Mouse (Mus musculus): ENCODE results near the gene Trip13. TPM values are rescaled to one million over a fixed set of nuclear protein-coding genes. Genes with fewer than 3 reads are reported as not detected.

Trip13 gene
- total RNA-seq (2021) = under 1 TPM in 1 of 2 experiments, not detected in 1; 0.13 TPM
- long read RNA-seq, experiment 1 = 0 reads
- long read RNA-seq, experiment 2 = 0 reads

DNA sequence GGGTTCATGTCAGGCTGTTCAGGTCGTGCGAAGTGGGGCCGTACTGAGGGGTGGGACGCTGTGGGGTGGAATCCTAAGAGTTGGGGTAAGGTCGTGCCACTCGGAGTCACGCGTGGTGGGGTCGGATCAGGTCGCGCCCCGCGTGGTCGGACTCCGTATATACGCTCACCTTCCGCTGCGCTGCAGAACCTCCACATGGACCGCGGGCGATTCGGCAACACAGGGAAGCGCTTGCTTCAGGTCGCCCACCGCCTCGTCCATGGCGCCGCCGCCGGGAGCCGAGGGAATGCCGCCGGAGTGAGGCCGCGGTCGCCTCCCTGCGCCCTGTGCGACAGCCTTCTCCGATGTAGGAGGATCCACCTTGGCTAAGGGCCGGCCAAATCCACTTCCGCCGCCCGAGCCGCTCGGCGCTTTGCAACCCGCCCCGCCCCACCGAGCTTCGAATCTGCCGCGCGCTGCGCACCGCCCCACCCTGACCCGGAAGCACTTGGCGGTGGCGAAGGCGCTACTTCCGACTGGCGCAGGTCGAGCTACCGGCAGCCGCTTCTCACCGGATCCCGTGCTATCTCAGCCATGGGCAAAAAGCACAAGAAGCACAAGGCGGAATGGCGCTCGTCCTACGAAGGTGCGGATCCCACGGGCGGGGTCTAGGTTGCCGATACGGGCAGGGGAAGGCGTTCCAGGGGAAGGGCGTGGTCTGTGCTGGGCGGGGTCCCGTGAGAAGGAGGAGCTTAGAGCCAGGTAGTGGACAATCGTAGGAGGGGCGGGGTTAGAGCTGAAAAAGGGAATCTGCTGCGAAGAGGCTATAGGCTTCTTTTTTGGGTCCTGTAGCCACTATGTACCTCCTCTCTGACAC is at the start of gene Trip13, which contains the start of gene Brd9:
TSS of gene Trip13 (minus strand) at position 464 of the 856 bp plus-strand sequence.
TSS of gene Brd9 (plus strand) at position 491 of the 856 bp plus-strand sequence.
- intact Hi-C loops (cut with DNase I) = no loop called here
- DNase-seq = peak; percentile 88 to 90

DNA sequence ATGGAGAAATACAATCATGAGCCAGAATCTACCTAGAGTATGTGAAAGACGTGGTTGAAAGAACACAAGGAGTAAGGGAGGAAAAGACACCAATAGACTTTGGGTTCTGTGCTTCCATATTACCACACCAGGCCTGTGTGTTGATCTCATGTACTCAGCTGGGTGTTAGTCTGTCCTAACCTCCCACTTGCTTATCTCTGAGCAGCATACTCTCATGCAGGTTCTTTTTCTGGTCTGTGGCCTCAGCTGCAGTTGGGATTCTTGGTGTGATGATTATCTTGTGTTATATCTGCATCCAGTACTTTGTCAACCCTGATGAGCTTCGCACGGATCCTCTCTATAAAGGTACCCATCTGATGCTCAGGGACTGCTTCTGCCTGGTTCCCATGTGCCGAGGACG is 39.4 kb upstream of the Trip13 start:
- intact Hi-C loops (cut with DNase I) = no loop called here

DNA sequence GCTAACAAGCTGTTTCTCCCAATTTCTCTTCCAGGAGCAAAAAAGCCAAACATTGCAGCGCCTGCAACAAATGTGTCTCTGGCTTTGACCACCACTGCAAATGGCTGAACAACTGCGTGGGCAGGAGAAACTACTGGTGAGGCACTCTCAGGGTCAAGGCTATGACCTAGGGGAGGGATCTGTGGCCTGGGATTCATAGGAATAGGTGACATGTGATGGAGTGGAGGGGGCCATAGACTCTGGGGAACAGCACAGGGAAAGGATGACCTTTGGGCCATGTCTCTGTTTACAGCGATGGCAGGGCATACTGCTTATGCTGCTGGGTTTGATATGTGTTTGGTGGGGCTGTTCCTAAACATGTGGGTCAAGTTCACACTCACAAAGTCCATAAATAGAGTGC is 36.9 kb upstream of the Trip13 start:
- DNase-seq = no peak
- intact Hi-C loops (cut with DNase I) = no loop called here

More for the DNA sequence above, 39.4 kb upstream of the Trip13 start:
- no peak for DNase-seq

DNA sequence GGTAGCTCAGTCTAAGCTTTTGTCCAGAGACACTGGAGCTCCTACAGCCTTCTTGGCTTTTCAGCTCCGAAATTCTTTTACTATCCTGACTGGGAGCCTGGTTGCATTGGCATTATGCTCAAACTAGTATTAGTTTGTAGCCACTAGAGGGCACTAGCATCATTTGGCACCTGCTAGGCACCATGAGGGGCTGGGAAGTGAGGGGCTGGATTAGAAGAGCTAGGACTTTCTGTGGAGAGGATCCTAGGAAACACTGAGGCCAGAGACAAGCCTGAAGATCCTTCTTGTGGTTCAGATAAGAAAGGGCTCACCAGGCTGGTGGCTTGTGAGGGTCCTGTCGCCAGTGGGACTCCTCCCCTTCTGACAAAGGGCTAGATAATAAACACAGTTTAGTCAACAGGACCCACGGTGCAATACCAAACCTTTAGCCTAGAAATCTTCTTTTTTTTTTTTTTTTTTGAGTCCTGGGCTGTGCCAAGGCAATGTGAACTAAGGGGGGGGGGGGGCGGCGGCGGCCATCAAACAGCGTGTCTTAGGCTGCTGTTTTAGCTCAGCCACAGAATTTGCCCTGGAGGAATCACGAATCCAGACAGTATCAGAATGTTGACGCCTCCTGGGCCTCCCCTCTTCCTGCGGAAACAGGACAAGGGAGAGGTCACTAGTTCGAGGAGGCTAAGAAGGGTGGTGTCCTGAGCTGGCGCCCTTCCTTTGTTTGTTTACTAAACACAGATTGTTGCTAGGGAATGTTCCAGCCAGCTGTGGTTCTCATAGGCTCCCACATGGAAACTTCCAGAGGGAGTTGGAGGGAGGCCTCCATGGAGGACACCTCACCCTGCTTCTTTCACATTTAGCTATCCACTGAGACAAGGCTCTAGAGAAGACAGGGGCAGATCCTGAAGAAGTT is 33.2 kb upstream of the Trip13 start:
- intact Hi-C loops (cut with DNase I) = loop anchor here (1.0 kb wide), 1 partner anchor 56 kb away; no protein-coding TSS in a partner anchor

DNA sequence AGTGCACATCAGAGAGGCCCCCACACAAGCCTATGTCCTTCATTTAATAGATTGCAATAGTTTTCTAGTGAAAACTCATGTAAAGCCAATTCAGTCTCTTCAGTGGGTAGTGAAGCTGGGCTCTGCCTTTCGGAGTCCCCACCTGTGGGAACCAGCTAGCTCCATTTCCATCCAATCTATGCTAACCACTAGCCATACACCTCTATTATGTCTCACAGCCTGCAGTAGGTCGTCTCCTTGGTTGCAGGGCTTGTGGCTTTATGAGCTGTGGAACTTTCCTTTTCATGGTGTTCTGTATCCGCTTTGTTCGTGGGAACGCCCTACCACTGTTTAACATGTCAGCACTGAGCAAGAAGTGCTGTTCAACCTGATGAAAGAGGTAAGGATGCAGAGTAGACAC is 26.0 kb upstream of the Trip13 start, which contains the start of gene Zdhhc11:
TSS of gene Zdhhc11 (plus strand) at position 301 of the 400 bp plus-strand sequence.
- no peak for DNase-seq
- intact Hi-C loops (cut with DNase I) = loop anchor here (10.0 kb wide), 1 partner anchor 341 kb away; no protein-coding TSS in a partner anchor

More for the DNA sequence above, 33.2 kb upstream of the Trip13 start:
- peak; percentile 57 to 58 for DNase-seq

DNA sequence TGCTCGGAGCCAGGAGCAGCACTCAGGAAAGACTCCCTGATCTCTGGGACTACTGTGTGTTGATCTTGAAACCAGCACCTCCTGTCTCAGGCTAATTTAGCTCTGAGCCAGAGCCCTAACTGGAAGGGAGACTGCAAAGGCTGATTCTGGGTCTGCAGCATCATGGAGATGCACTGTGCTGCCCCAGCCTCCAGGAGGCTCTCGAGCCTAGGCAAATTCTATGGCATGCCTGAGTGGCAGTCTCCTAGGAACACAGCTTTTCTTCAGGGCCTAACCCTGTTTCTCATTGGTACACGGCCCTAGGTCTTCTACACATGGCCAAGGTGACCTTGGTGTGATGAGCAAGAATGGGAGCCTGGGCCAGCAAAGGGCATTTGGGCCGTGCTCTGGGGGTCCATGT is 23.6 kb upstream of the Trip13 start:
- intact Hi-C loops (cut with DNase I) = loop anchor here (10.0 kb wide), 1 partner anchor 344 kb away; no protein-coding TSS in a partner anchor
- no peak for DNase-seq

DNA sequence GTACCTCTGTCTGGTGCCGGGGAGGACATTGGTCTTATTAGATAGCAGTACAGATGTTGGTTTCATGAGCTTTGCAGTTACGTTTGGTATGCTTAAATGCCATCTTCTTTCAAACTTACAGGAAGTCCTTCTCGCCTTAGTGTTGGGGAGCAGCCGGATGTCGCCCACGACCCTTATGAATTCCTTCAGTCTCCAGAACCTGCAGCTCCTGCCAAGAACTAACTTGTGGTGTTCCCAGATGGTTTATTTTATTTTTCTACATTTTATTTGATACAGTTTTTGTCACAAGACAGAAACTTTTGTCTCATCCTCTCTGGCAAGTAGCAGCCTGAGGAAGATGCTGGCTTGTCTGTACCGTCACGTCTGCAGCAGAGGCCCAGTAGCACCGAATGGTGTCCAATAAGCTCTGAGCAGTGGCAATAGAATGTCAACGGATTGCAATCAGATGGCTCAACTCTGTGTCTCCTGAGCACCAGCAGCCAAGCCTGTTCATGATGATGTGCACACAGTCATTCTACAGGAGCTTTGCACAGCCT is 22.6 kb upstream of the Trip13 start:
- DNase-seq = no peak
- intact Hi-C loops (cut with DNase I) = loop anchor here (10.0 kb wide), 1 partner anchor 345 kb away; no protein-coding TSS in a partner anchor

DNA sequence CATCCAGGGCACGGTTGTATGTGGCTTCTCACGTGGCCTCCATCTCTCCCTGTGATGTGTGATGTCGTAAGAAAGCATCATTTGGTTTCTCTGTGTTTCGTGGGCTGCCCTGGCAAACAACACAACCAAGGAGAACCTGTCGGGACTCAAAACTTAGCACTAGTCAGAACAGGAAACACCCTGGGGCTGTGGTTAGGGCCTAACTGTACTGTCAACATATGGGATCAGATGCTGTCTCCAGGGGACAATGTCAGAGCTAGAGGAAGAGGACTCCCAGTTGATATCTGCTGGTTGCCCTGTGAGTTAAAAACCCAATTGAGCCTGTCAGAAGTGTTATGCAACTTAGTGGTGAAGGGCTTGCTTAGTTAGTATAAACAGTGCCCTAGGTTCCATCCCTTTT is 17.9 kb upstream of the Trip13 start:
- no peak for DNase-seq
- intact Hi-C loops (cut with DNase I) = no loop called here

DNA sequence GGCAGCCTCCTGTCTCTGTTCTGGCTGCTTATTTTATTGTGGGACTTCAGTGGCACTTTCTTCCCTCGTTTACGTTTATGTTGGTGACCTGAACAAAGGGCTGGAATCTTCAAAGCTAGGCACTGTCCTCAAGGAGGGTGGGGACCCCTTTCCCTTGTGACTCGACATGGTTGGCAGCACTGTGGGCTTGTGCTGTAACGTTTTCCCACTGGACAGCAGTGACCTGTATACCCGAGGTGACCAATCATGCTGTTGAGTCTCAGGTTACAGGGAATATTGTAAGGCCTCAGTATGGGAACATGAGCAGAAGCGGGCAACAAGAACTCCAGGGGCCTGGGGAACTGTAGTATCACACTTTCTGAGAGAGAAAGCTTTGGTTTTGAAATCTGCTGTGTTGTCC is 17.1 kb upstream of the Trip13 start:
- intact Hi-C loops (cut with DNase I) = no loop called here

DNA sequence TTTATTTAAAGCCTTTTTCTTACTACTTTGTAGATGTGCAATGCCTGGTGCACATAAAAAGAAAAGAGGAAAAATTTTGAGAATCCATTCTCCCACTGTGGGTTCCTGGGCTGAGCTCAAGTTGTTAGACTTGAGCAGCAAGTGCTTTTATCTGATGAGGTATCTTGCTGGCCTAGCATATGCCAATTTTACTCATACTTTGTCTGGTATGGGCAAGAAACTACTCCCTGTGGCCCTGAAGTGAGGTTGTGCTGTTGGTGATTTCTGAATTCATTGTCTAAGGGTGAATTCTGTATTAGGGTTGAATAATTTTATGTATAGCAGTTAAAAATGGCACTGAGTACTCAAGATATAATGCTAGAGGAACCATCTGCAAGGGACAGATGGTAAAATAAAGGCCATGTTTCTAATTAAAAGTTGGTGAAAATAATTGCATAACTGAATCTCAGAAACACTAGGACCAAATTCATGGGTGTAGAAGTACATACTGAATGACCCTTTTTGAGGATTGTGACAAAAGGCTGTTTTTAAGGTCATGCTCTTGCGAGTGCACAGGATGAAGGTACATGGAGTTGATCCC is 16.1 kb upstream of the Trip13 start:
- intact Hi-C loops (cut with DNase I) = no loop called here
- DNase-seq = no peak

More for the DNA sequence above, 17.1 kb upstream of the Trip13 start:
- DNase-seq = no peak

DNA sequence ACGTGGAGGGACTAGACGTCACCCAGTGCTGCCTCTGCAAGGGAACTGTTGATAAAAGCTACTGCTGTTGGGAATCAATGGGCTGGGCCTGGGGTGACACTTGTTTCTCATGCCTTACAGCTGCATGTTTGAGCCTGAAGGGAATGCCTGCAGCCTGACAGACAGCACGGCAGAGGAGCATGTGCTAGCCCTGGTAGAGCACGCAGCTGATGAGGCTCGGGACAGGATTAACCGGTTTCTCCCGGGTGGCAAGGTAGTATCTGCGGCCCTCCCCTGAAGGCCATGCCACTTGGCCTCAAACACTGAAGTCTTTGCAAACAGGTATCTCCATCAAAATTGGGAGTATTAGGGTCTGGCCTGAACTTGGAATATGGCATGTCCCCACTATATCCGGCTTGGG is 7.0 kb upstream of the Trip13 start:
- intact Hi-C loops (cut with DNase I) = loop anchor here (1.0 kb wide), 1 partner anchor 20 kb away; no protein-coding TSS in a partner anchor
- DNase-seq = no peak

DNA sequence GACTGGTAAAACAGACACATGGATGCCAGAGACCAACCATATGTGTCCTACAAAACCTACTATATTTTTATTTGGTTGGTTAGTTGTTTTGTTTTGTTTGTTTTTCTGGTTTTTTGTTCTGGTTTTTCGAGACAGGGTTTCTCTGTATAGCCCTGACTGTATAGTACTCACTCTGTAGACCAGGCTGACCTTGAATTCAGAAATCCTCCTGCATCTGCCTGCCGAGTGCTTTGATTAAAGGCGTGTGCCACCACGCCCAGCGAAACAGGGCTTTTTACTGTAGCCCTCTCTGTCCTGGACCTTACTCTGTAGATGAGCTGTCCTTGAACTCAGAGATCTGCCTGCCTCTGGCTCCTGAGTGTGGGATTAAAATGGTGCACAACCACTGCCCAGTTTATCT is 1.5 kb upstream of the Trip13 start:
- intact Hi-C loops (cut with DNase I) = no loop called here
- no peak for DNase-seq

DNA sequence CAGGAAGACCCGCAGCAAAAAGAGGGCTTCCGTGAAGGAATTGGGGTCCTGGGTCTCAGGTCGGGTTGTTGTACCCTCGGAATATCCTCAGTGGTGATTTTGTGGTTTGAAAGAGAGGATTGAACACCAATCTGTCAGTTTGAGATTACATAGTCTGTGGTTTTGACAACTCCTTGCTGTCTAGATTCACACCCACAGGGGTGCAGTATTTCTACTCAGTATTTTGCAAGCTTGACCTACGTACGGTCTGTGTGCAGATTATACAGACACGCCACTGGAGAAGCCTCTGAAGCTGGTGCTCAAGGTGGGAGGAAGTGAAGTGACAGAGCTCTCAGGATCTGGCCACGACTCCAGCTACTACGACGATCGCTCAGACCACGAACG is 585 bp upstream of the Trip13 start:
- no peak for DNase-seq
- intact Hi-C loops (cut with DNase I) = no loop called here

DNA sequence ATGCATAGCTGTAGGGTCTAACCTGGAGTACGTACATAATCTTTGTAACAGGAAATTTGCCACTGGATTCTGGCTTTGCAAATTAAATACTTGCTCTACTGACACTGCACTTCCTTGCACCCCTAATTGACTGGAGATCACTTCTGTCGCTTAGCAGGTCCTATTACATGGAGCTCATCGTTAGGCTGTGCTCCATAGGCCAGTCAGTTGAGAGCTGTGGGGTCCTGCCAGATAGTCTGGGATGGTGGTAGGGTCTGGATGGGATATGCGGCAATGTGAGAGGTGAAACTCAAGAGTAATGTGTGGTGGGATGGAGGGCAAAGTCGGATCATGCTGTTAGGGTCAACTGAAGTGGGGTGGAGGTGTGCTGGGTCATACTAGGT is 655 bp downstream of the Trip13 start:
- intact Hi-C loops (cut with DNase I) = no loop called here
- DNase-seq = no peak

DNA sequence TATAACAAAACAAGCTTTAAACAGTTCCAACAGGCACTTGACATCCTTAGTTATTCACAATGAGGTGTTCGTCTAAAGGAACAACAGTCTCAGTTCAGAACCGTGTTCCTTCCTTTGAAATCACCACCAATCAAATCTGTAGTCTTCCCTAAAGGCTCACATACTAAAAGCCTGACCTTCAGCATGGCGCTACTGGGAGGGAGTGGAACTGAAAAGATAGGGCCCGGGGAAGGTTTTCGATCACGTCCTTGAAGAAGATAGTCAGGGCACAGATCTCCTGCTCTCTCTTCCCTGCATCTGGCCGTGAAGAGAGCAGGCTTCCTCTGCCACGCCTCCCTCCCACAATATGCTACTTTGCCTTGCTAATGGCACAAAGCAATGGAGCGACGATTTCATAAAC is 5.4 kb downstream of the Trip13 start:
- intact Hi-C loops (cut with DNase I) = no loop called here
- no peak for DNase-seq

DNA sequence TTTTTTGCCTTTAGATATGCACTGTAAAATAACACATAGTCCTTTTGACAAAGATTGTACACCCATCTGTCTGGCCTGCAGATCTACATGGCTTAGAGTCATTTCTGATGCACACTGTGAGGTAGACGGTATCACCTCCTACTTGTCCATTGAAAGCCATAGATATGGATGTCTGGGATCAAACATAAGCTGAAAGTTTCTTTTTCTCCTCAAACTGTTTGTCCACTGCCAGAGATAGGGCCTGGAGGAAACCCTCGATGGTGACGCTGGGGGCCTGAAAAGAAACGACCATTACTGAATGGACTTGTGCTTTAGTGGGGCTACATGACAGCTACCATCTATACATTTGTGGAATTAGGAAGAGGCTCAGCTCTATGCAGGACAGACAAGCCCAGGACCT is 24.5 kb downstream of the Trip13 start:
- no peak for DNase-seq
- intact Hi-C loops (cut with DNase I) = no loop called here

DNA sequence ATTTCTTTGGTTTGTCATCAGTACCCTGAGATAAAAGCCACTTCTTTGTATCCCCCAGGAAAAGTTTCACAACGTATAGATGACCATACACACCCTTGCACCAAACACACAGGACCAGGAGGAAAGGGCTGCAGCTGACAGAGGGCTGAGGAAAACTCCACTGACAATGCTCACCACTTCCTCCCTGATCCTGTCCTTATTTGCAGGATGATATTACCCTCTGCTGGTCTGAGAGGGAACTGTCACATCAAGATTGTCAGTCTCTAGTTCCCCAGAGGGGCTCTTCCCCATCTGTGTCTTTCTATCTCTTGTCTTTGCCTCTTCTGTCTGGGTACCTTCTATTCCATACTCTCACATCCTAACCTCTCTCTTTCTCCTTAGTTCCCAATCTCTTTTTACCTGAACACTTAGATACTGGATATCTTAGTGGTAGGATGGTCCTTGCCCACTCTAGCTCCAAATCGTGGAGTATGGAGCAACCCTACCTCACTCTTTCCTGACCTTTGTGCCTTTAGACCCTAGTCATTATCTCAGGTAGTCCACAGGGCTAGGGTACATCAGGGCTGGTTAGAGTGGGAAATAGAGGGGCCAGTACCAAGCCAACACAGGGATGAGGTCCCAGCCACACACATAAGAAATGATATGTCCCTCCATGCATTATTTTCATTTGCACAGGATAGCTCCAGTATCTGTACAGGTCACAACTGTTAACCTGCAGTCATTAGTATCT is 29.7 kb downstream of the Trip13 start:
- intact Hi-C loops (cut with DNase I) = loop anchor here (2.0 to 5.0 kb wide), 2 partner anchors 77 to 191 kb away; no protein-coding TSS in a partner anchor
- DNase-seq = no peak

DNA sequence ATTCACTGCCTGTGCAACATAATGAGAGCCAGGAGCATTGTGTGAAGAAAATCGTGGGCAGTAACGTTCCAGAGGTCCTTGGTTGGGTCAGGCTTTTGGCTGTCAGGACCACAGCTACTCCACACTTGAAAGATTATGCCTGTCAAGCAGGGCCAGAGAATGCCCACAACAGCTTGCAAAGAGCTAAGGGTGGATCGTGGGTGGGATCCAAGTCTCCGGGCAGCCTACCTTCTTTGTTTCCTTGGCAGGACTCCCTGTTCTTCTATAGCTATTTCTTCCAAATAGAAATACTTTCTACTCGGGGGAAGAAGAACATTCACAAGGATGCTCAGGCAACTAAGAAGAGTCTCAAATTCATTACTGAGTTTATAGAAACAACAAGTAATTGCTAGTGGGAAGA is 30.4 kb downstream of the Trip13 start:
- no peak for DNase-seq
- intact Hi-C loops (cut with DNase I) = loop anchor here (2.0 to 5.0 kb wide), 2 partner anchors 76 to 190 kb away; no protein-coding TSS in a partner anchor

DNA sequence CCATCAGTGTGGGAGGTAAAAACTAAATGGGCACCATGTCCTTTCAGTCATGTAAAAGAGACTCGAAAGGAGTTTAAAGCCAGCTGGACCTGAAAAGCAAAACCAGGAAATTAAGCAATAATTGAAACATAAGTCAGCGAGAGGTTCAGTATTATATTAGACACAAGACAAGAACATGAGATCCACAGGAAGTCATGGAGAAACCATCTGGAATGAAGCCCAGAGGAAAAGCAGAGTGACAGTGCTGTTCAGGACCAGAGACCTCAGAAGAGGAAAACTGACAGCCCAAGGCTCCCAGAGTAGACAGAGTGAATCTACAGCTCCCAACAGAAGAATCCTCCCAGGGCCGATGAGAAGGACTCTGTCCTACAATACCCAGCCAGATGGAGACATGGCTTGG is 40.0 kb downstream of the Trip13 start:
- no peak for DNase-seq
- intact Hi-C loops (cut with DNase I) = no loop called here

Data from gastrocnemius, postnatal 36 days (tissue).